Mouse (Mus musculus) C3H10T1/2 (cell line): ENCODE data around the gene Pfkfb2. TPM values are rescaled to one million over a fixed set of nuclear protein-coding genes. Genes with fewer than 3 reads are reported as not detected.

Experiments
- polyA plus RNA-seq, 2 experiments: library from polyadenylated mRNA; unstranded; fragments of >200 nt; fragmentation: generic; extraction: Trizol; gene quantifications; one replicate each; pipeline ENCODE4 v1.2.1; 2012; ENCODE audit warnings: missing spikeins in 2 of 2

The Pfkfb2 gene
- polyA plus RNA-seq = 1 to 10 TPM in 1 of 2 experiments, under 1 TPM in 1; 0.26 to 3.4 TPM

GRCm38 (mm10) chr1:130729153-130729552, at the start of gene Pfkfb2:
Gene Pfkfb2, minus strand, starts transcription at chr1:130729253.

GRCm38 (mm10) chr1:130731741-130732337, 2.8 kb upstream of the Pfkfb2 start, which contains the start of gene AA986860:
Gene AA986860, plus strand, starts transcription at chr1:130731976.

GRCm38 (mm10) chr1:130717291-130717871, 11.7 kb downstream of the Pfkfb2 start, which contains the start of gene Yod1:
Gene Yod1, plus strand, starts transcription at chr1:130717327.

GRCm38 (mm10) chr1:130715561-130716217, 13.4 kb downstream of the Pfkfb2 start, which contains the start of gene Gm29427:
Gene Gm29427, minus strand, starts transcription at chr1:130715799.

GRCm38 (mm10) chr1:130661454-130661853, 67.6 kb downstream of the Pfkfb2 start, which contains the start of gene C4bp:
Gene C4bp, minus strand, starts transcription at chr1:130661632.

Other genes starting within 250 kb of the Pfkfb2 start
- not detected for gene Zp3r, start 99.6 kb downstream of the Pfkfb2 start, polyA plus RNA-seq
- gene C4bp, start 67.6 kb downstream of the Pfkfb2 start, polyA plus RNA-seq = not detected
- not detected for gene Gm29427, start 13.5 kb downstream of the Pfkfb2 start, polyA plus RNA-seq
- under 1 TPM; 0.08 to 0.60 TPM for gene Yod1, start 11.9 kb downstream of the Pfkfb2 start, polyA plus RNA-seq
- 1 to 10 TPM in 1 of 2 experiments, under 1 TPM in 1; 0.54 to 2.2 TPM for gene AA986860, start 2.7 kb upstream of the Pfkfb2 start, polyA plus RNA-seq
- gene Fcamr, start 71.6 kb upstream of the Pfkfb2 start, polyA plus RNA-seq = not detected
- gene Pigr, start 97.4 kb upstream of the Pfkfb2 start, polyA plus RNA-seq = not detected
- gene Fcmr, start 136.4 kb upstream of the Pfkfb2 start, polyA plus RNA-seq = not detected
- not detected for gene Il24, start 158.2 kb upstream of the Pfkfb2 start, polyA plus RNA-seq
- gene Il20, start 182.2 kb upstream of the Pfkfb2 start, polyA plus RNA-seq = not detected
- under 1 TPM in 1 of 2 experiments, not detected in 1; 0.07 TPM for gene Il19, start 210.9 kb upstream of the Pfkfb2 start, polyA plus RNA-seq